Mouse (Mus musculus) cerebellum, postnatal 14 days (tissue): Measurements from ENCODE around the gene Eif2b3.

Experiments used
- DNase-seq, 2 experiments: peaks; one replicate each; pipeline ENCODE4 v3.0.0; 2021; ENCODE audit warnings: mixed read lengths in 2 of 2

Gene Eif2b3

DNA sequence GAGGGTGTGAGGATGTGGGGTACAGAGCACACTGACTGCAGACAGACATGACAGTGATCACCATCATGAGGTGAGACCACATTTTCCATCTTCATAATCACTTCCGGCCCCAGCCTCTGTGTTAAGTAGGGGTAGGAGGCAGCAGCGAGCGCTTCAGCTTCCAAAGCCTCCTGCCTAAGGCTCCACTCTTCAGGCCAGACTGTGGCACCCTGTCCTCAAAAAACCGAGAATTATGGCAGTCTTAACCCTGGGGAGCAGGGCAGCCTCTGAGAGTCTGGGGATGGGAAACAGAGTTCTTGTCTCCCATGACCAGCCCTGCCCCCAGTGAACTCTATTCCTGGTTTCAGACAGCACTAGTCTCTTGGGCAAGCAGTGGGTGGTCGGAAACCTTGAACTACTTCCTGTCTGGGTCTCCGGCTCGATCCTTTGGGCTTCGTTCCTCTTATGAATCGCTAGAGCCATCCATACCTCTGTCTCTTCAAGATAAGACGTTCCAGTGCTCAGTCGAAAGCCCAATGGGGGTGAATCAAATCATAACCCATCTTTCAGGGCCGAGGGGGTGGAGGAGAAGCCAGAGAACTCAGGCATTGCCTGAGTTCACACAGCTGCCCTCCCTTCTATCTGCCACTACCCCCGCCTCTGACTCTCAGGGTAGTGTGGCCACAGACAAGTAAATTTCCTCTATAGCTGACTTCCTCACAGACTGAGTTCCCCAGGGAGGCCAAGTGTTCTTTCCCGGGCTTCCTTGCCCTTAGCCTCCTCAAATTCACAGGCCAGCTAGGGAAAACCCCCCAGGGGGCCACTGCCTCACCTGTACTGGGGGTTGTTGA, 105.5 kb downstream of the Eif2b3 start:
- DNase-seq = peak in 1 of 2 experiments; percentile 47

- peak; percentile 79 to 86 for DNase-seq
These were observed 106.2 kb downstream of the Eif2b3 start, which contains the start of gene Btbd19 for GRCm38 (mm10) chr4:117125348-117125909. Btbd19 (minus strand) TSS chr4:117125725.

GRCm38 (mm10) chr4:117125910-117126674, 106.9 kb downstream of the Eif2b3 start:
- DNase-seq = peak; percentile 45 to 52

- DNase-seq = no peak
These were observed 107.6 kb downstream of the Eif2b3 start, which contains the start of gene Tctex1d4 for GRCm38 (mm10) chr4:117126675-117127290. Tctex1d4 (plus strand) TSS chr4:117126794.

GRCm38 (mm10) chr4:117127991-117128686, 108.9 kb downstream of the Eif2b3 start:
- no peak for DNase-seq

- DNase-seq = no peak
These were observed 111.6 kb downstream of the Eif2b3 start for GRCm38 (mm10) chr4:117130790-117131189.

- DNase-seq = no peak
These were observed 112.0 kb downstream of the Eif2b3 start for GRCm38 (mm10) chr4:117131198-117131597.

GRCm38 (mm10) chr4:117131890-117132793, 112.9 kb downstream of the Eif2b3 start:
- peak in 1 of 2 experiments; percentile 37 for DNase-seq

DNA sequence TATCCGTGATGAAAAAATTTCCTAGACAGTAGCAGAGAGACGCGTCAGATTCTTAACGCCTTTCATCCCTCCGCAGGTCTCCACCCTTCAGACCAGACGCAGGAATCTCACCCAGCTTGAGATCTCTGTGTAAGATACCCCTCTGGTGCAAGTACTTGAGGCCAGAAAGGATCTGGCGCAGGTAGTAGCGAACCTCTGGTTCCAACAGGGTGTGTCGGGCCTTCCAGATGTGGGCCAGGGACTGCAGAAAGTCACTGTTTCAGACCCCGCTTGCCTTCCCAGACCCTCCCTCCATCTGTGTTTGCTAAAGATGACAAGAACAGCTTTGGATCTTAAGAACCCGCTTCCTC, 113.6 kb downstream of the Eif2b3 start:
- DNase-seq = no peak

DNA sequence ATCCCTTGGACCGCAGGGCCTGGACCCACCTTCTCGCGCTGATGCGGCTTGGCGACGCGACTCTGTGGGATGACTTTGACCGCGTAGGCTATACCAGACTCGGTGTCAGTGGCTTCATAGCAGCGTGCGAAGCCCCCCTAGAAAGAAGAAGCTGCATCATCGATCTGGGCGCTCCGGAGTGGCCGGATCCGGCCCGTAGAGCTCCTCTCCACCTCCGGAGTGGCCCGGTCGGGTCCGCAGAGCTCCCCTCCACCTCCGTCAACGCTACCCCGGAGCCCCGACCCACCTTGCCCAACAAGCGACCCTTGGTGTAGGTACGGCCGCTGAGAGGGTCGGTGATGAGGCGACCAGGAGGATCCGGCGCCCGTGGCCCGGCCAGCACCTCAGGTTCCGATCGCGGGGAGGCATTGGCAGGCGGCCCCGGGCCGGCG, 114.2 kb downstream of the Eif2b3 start:
- DNase-seq = no peak

- DNase-seq = peak; percentile 99
These were observed 114.8 kb downstream of the Eif2b3 start, which contains the start of gene Plk3 for GRCm38 (mm10) chr4:117133817-117134600. Plk3 (minus strand) TSS chr4:117133963.

- DNase-seq = no peak
These were observed 115.4 kb downstream of the Eif2b3 start for GRCm38 (mm10) chr4:117134601-117134995.

- DNase-seq = no peak
These were observed 116.8 kb downstream of the Eif2b3 start for GRCm38 (mm10) chr4:117136034-117136433.
